Mouse (Mus musculus) neural tube, embryonic 12.5 days (tissue): ENCODE results near the gene Rex1bd. TPM values are rescaled to one million over a fixed set of nuclear protein-coding genes. Genes with fewer than 3 reads are reported as not detected.

ENCODE experiments used
- ATAC-seq: fragments of 200-750 bp; cut with Nextera tagmentation; 2 replicates; pipeline ENCODE4 v1.8.0; 2017; ENCODE audit warnings: low read depth, mild to moderate bottlenecking, moderate TSS enrichment, moderate library complexity; ENCODE audit not compliant: low FRiP score
- H3K27ac ChIP-seq: fragments of 300-500 bp; sonication (generic); 2 replicates; pipeline ENCODE4 v1.5.1; 2016
- H3K27me3 ChIP-seq: fragments of 300-500 bp; sonication (generic); replicated peaks from 2 replicates; pipeline ENCODE4 v1.6.1; 2016; ENCODE audit warnings: mild to moderate bottlenecking
- H3K36me3 ChIP-seq: fragments of 300-500 bp; sonication (generic); 2 replicates; pipeline ENCODE4 v1.6.1; 2016; ENCODE audit warnings: mild to moderate bottlenecking
- H3K4me1 ChIP-seq: fragments of 300-500 bp; sonication (generic); 2 replicates; pipeline ENCODE4 v1.6.1; 2016
- H3K4me2 ChIP-seq: fragments of 300-500 bp; sonication (generic); replicated peaks from 2 replicates; pipeline ENCODE4 v1.6.1; 2016; ENCODE audit warnings: mild to moderate bottlenecking
- H3K4me3 ChIP-seq: fragments of 300-500 bp; sonication (generic); 2 replicates; pipeline ENCODE4 v1.5.1; 2016
- H3K9ac ChIP-seq: fragments of 300-500 bp; sonication (generic); 2 replicates; pipeline ENCODE4 v1.6.1; 2016; ENCODE audit warnings: mild to moderate bottlenecking
- H3K9me3 ChIP-seq: fragments of 300-500 bp; sonication (generic); 2 replicates; pipeline ENCODE4 v1.6.1; 2016; ENCODE audit warnings: mild to moderate bottlenecking
- WGBS: fragments of 180-500 bp; shearing (Covaris S2); methylation state at CpG from one replicate; pipeline ENCODE4 v1.1.7; 2016; 5-methylcytosine and 5-hydroxymethylcytosine counted together
- polyA plus RNA-seq: library from polyadenylated mRNA; unstranded; fragments of >200 nt; fragmentation: Nextera tagmentation; extraction: Ambion mirVana; gene quantifications from 2 replicates; pipeline ENCODE4 v1.2.1, GENCODE M21; 2016

Rex1bd gene
- polyA plus RNA-seq, 1 experiment from 2014 or later = 123 TPM

DNA sequence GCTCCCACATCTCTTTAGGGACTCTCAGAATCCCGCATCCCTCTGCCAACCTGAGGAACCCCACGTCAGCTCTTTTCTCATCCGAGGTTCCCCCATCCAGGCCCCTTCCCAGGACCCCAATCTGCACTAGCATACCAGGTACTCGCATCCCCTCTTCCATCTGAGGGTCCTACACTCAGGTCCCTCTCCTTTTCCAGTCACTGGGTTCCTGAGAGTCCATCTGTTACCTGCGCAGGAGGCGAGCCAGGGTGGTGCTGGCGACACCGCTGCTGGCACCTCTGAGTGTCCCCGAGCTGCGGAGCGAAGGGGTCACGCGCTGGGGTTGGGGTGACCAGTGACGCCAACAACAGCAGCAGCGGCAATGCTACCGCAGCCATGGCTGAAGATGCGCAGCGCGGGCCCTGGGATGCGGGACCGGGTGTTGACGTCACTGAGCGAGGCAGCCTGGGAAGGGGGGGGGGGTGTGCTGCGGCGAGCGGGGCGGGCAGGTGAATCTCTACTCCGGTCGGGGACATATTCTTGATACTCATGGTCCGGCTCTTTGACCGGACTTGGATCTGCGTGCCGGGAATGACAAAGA, 19.5 kb downstream of the Rex1bd start, which contains the start of gene Tmem59l:
TSS of gene Tmem59l (minus strand) at position 418 of the 580 bp plus-strand sequence.
- H3K4me1 ChIP-seq = peaks cover 27% of the 10 kb centered on the region
- H3K4me3 ChIP-seq = peak within 1 kb of the TSS; percentile 47
- no peak within 1 kb of the TSS for H3K27ac ChIP-seq
- peak within 1 kb of the TSS; percentile 66 for H3K4me2 ChIP-seq
- peak within 1 kb of the TSS; percentile 66 for H3K9ac ChIP-seq
- peaks cover 91% of the 10 kb centered on the region for H3K27me3 ChIP-seq
- no peaks in the 10 kb centered on the region for H3K9me3 ChIP-seq
- no peaks in the 10 kb centered on the region for H3K36me3 ChIP-seq
- 4% methylated on average over 33 of the region's 33 CpGs for WGBS
- peak; percentile 52 for ATAC-seq

DNA sequence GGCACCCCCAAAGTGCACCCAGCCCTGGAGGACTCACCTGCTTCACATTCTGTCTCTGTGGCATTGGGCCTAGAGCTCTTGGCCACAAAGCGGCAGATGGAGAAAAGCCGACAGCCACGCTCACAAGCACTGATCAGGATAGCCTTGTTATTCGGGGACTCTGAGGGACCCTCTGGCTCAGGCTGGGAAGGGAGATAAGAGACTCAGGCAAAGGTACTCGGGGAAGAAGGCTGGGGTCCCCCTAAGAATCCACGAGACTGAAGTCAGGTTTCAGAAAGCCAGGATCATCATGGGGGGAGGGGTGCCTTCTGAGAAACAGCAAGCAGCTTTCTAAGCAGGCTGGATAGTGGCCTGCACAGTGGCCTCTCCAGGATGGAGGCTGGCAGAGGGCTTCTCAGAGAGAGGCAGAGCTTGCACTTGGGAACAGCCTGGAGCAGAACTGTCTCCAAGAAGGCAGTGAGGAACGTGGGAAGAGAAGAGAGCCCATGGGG, 20.3 kb downstream of the Rex1bd start:
- Histone ChIP-seq H3K27ac (no peak overlapping the region), H3K9ac (peak overlapping the region; percentile 66; the same call in 1 of the 2 replicates), H3K9me3 (no peaks in the 10 kb centered on the region), H3K4me2 (peak overlapping the region; percentile 66), H3K4me3 (0 out of 2 replicates have a peak overlapping the region, but pooled peaks have one; percentile 5), H3K4me1 (peaks cover 24% of the 10 kb centered on the region), H3K27me3 (peaks cover 83% of the 10 kb centered on the region), H3K36me3 (no peaks in the 10 kb centered on the region)
- ATAC-seq = no peak
- 61% methylated on average over 7 of the region's 7 CpGs for WGBS

- Histone ChIP-seq H3K36me3 (no peaks in the 10 kb centered on the region), H3K27ac (no peak overlapping the region), H3K9ac (no peak overlapping the region), H3K4me3 (no peak overlapping the region), H3K9me3 (no peaks in the 10 kb centered on the region), H3K27me3 (peaks cover 51% of the 10 kb centered on the region), H3K4me2 (no peak overlapping the region), H3K4me1 (peaks cover 7% of the 10 kb centered on the region; the same call in 1 of the 2 replicates)
- ATAC-seq = no peak
- WGBS = 61% methylated on average over 2 of the region's 2 CpGs
Observed at GRCm38 (mm10) chr8:70482943-70483342, 23.6 kb downstream of the Rex1bd start.

- WGBS = 70% methylated on average over 3 of the region's 3 CpGs
- no peak overlapping the region for H3K4me3 ChIP-seq
- no peak overlapping the region for H3K27ac ChIP-seq
- no peaks in the 10 kb centered on the region for H3K9me3 ChIP-seq
- no peaks in the 10 kb centered on the region for H3K36me3 ChIP-seq
- no peak overlapping the region for H3K9ac ChIP-seq
- H3K4me1 ChIP-seq = peaks cover 4% of the 10 kb centered on the region
- no peak for ATAC-seq
- peaks cover 40% of the 10 kb centered on the region for H3K27me3 ChIP-seq
- no peak overlapping the region for H3K4me2 ChIP-seq
Observed at GRCm38 (mm10) chr8:70481908-70482307, 24.6 kb downstream of the Rex1bd start.

- H3K27me3 ChIP-seq = no peaks in the 10 kb centered on the region; the same call in 1 of the 2 replicates
- peaks cover 10% of the 10 kb centered on the region for H3K4me1 ChIP-seq
- no peaks in the 10 kb centered on the region for H3K36me3 ChIP-seq
- H3K9me3 ChIP-seq = no peaks in the 10 kb centered on the region
- peak overlapping the region; percentile 88 for H3K4me2 ChIP-seq
- H3K4me3 ChIP-seq = peak overlapping the region; percentile 68
- peak; percentile 51; the same call in 1 of the 2 replicates for ATAC-seq
- H3K27ac ChIP-seq = no peak overlapping the region
- under 1% methylated on average over 21 of the region's 21 CpGs for WGBS
- peak overlapping the region; percentile 84; the same call in 1 of the 2 replicates for H3K9ac ChIP-seq
Observed at GRCm38 (mm10) chr8:70477269-70477982, 29.1 kb downstream of the Rex1bd start.

DNA sequence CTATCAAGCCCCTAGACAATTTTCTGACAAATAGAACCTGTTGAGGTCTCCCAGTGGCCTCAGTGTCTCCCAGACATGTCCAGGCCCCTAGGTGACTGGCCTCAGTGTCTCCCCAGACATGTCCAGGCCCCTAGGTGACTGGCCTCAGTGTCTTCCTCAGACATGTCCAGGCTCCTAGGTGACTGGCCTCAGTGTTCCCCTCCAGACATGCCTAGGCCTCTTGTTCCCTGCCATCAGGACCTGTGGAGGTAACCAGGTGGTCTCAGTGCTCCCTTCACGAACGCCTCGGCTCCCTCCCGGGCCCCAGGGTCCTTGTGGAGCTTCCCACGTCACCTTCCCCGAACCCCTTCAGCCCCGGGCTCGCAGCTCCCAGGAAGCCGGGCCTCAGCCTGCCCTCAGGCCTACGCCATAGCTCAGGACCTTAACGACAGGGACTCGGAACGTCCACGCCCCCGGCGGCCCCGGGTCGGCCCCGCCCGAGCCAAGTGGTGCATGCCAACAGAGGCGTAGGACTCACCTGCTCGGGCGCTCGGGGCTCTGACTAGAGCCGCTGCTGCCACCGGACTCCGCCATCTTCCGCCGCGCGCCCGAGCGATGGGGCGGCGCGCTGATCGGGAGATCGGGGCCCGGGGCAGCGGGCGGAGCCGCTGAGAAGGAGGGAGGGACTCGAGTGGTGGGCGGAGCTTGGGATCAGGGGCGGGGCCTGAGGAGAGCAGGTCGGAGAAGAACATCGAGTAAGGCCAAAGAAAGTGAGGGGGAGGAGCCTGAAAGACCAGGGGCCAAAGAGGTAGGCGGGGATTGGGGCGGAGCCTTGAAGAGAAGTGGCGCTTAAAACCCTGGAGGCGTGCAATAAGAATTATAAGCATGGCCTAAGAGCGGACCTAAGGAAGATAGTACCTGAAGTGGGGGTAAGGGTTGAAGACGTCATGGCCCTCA, 30.0 kb downstream of the Rex1bd start, which contains the start of gene Klhl26:
TSS of gene Klhl26 (minus strand) at position 636 of the 936 bp plus-strand sequence.
- under 1% methylated on average over 53 of the region's 53 CpGs for WGBS
- no peak within 1 kb of the TSS for H3K27ac ChIP-seq
- peak within 1 kb of the TSS; percentile 84 for H3K9ac ChIP-seq
- H3K4me2 ChIP-seq = peak within 1 kb of the TSS; percentile 88
- no peaks in the 10 kb centered on the region for H3K9me3 ChIP-seq
- peaks cover 10% of the 10 kb centered on the region for H3K4me1 ChIP-seq
- no peaks in the 10 kb centered on the region for H3K36me3 ChIP-seq
- H3K4me3 ChIP-seq = peak within 1 kb of the TSS; percentile 68
- H3K27me3 ChIP-seq = no peaks in the 10 kb centered on the region; the same call in 1 of the 2 replicates
- ATAC-seq = peak; percentile 86

- no peaks in the 10 kb centered on the region for H3K9me3 ChIP-seq
- no peaks in the 10 kb centered on the region for H3K27me3 ChIP-seq
- no peaks in the 10 kb centered on the region for H3K36me3 ChIP-seq
- no peak overlapping the region for H3K4me3 ChIP-seq
- no peak overlapping the region for H3K27ac ChIP-seq
- H3K4me2 ChIP-seq = no peak overlapping the region
- H3K9ac ChIP-seq = no peak overlapping the region
- H3K4me1 ChIP-seq = peaks cover 6% of the 10 kb centered on the region
- 98% methylated on average over 7 of the region's 7 CpGs for WGBS
- ATAC-seq = no peak
Observed at GRCm38 (mm10) chr8:70471856-70472255, 34.7 kb downstream of the Rex1bd start.

- no peak for ATAC-seq
- H3K36me3 ChIP-seq = no peaks in the 10 kb centered on the region
- H3K4me2 ChIP-seq = no peak overlapping the region
- 54% methylated on average over 2 of the region's 2 CpGs for WGBS
- H3K27ac ChIP-seq = no peak overlapping the region
- H3K4me3 ChIP-seq = no peak overlapping the region
- no peaks in the 10 kb centered on the region for H3K4me1 ChIP-seq
- H3K27me3 ChIP-seq = no peaks in the 10 kb centered on the region
- H3K9me3 ChIP-seq = no peaks in the 10 kb centered on the region
- H3K9ac ChIP-seq = no peak overlapping the region
Observed at GRCm38 (mm10) chr8:70469938-70470337, 36.6 kb downstream of the Rex1bd start.

GRCm38 (mm10) chr8:70469295-70469916, 37.1 kb downstream of the Rex1bd start:
- Histone ChIP-seq H3K36me3 (no peaks in the 10 kb centered on the region), H3K27ac (no peak overlapping the region), H3K4me3 (no peak overlapping the region), H3K4me1 (no peaks in the 10 kb centered on the region), H3K9ac (no peak overlapping the region), H3K4me2 (no peak overlapping the region), H3K27me3 (no peaks in the 10 kb centered on the region), H3K9me3 (no peaks in the 10 kb centered on the region)
- WGBS = 56% methylated on average over 10 of the region's 10 CpGs
- no peak for ATAC-seq

GRCm38 (mm10) chr8:70468733-70469132, 37.8 kb downstream of the Rex1bd start:
- 92% methylated on average over 4 of the region's 4 CpGs for WGBS
- Histone ChIP-seq H3K9ac (no peak overlapping the region), H3K27me3 (no peaks in the 10 kb centered on the region), H3K9me3 (no peaks in the 10 kb centered on the region), H3K4me1 (no peaks in the 10 kb centered on the region), H3K4me3 (no peak overlapping the region), H3K36me3 (no peaks in the 10 kb centered on the region), H3K4me2 (no peak overlapping the region), H3K27ac (no peak overlapping the region)
- ATAC-seq = no peak

- no peak for ATAC-seq
- no peak overlapping the region for H3K9ac ChIP-seq
- WGBS = 84% methylated on average over 1 of the region's 1 CpGs
Observed at GRCm38 (mm10) chr8:70467907-70468306, 38.6 kb downstream of the Rex1bd start.

More at GRCm38 (mm10) chr8:70467907-70468306, 38.6 kb downstream of the Rex1bd start:
- Histone ChIP-seq H3K27ac (no peak overlapping the region), H3K4me3 (no peak overlapping the region), H3K27me3 (no peaks in the 10 kb centered on the region), H3K4me2 (no peak overlapping the region), H3K9me3 (no peaks in the 10 kb centered on the region), H3K36me3 (no peaks in the 10 kb centered on the region), H3K4me1 (no peaks in the 10 kb centered on the region)
